Mouse (Mus musculus): Measurements from ENCODE around the gene Entpd6. TPM values are rescaled to one million over a fixed set of nuclear protein-coding genes. Genes with fewer than 3 reads are reported as not detected.

Entpd6 gene
- total and polyA plus RNA-seq, 2 experiments, result 3.9 to 8.4 TPM

DNA sequence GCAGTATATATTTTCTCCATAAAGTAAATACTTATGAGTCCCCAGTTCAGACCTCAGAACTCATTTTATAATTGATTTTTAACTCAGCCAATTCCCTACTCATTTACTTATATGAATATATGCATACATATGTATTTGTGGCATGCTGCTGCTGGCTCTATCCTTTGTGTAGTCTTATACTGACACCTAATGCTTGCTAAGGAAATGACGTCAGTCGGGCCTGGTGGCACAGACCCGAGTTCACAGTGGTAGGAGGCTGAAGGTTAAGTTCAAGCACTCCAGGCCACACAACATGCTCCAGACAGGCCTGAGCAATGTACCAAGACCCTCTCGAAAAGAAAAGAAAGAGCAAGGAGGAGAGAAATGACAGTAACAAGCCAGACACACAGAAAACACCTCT lies 7.4 kb upstream of the Entpd6 start:
- H3K27me3 ChIP-seq (ENCODE audit: control insufficient read depth, insufficient read depth, low read length), result no peaks in the 10 kb centered on the region
- no peaks in the 10 kb centered on the region for H3K4me1 ChIP-seq (ENCODE audit: control insufficient read depth, insufficient read depth, low read length)
- no peak overlapping the region for H3K4me3 ChIP-seq (ENCODE audit: insufficient read depth, low read depth, low read length)
- H3K9ac ChIP-seq (ENCODE audit: low read depth, low read length), result no peak overlapping the region
- WGBS, result 51% methylated on average over 4 of the region's 4 CpGs
- TF ChIP-seq POLR2A (IDR thresholded peaks at IDR 0.05; ENCODE audit: extremely low read depth, insufficient read depth, low read length) (no peak), CTCF (IDR thresholded peaks at IDR 0.05; ENCODE audit: low read depth, low read length) (no peak)
- DNase-seq (ENCODE audit: extremely low read depth, low read depth, low spot score), result no peak
- no peak overlapping the region for H3K27ac ChIP-seq (replicated peaks; ENCODE audit: insufficient read depth, low read depth, low read length)
- no peaks in the 10 kb centered on the region for H3K36me3 ChIP-seq (ENCODE audit: control insufficient read depth, insufficient read depth, low read length)
- no peaks in the 10 kb centered on the region for H3K79me2 ChIP-seq (ENCODE audit: control insufficient read depth, insufficient read depth, low read length)

DNA sequence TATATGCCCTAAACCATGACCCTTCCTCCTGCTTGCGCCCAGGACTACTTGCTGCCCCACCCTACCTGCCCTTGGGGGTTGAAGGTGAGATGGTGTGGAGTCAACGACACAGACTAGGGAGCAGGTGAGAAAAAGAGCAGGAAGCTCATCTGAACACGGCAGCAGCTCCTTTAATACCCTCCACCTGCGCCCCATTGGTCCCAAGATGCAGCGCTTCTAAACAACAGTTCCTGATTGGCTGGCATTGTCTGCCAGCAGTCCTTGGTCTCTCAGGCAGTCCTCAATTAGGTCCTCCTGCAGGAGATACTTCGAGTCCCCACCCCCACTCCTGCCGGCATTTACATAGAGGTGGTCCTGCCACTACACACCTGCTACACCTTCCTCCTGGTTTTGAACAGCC lies 3.8 kb upstream of the Entpd6 start:
- no peak for TF ChIP-seq CTCF (IDR thresholded peaks at IDR 0.05; ENCODE audit: low read depth, low read length)
- TF ChIP-seq POLR2A (IDR thresholded peaks at IDR 0.05; ENCODE audit: extremely low read depth, insufficient read depth, low read length), result no peak
- WGBS, result 64% methylated on average over 7 of the region's 7 CpGs
- H3K27me3 ChIP-seq (ENCODE audit: control insufficient read depth, insufficient read depth, low read length), result no peaks in the 10 kb centered on the region
- H3K9ac ChIP-seq (ENCODE audit: low read depth, low read length), result no peak overlapping the region
- DNase-seq (ENCODE audit: extremely low read depth, low read depth, low spot score), result no peak
- no peak overlapping the region for H3K4me3 ChIP-seq (ENCODE audit: insufficient read depth, low read depth, low read length)
- H3K79me2 ChIP-seq (ENCODE audit: control insufficient read depth, insufficient read depth, low read length), result no peaks in the 10 kb centered on the region
- H3K4me1 ChIP-seq (ENCODE audit: control insufficient read depth, insufficient read depth, low read length), result 0 out of 2 replicates have a peak, but pooled peaks cover 3% of the 10 kb centered on the region
- H3K27ac ChIP-seq (replicated peaks; ENCODE audit: insufficient read depth, low read depth, low read length), result no peak overlapping the region
- no peaks in the 10 kb centered on the region for H3K36me3 ChIP-seq (ENCODE audit: control insufficient read depth, insufficient read depth, low read length)

DNA sequence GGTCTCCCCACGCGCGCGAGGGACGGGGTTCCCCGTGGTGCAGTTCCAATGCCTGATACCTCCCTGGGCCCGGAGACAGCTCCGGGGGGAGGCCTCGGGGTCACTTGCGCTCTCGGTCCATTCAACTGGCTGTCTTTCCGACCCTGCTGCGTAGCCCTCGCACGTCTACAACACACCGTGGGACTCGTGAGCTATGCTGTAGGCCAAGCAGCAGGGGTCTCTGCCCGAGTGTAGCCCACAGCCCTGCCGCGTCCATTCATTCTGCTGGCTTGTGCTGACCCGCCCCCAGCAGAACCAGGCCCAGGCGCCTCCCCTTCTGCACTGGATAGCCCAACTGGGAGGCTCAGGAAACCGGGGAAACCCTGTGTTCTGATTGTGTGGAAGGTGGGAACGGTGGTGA lies 441 bp downstream of the Entpd6 start:
- H3K27ac ChIP-seq (replicated peaks; ENCODE audit: insufficient read depth, low read depth, low read length), result peak overlapping the region; percentile 32; the same call in 1 of the 2 replicates
- H3K36me3 ChIP-seq (ENCODE audit: control insufficient read depth, insufficient read depth, low read length), result no peaks in the 10 kb centered on the region
- H3K27me3 ChIP-seq (ENCODE audit: control insufficient read depth, insufficient read depth, low read length), result no peaks in the 10 kb centered on the region
- peak overlapping the region; percentile 71 for H3K4me3 ChIP-seq (ENCODE audit: insufficient read depth, low read depth, low read length)
- WGBS, result under 1% methylated on average over 24 of the region's 24 CpGs
- DNase-seq (ENCODE audit: extremely low read depth, low read depth, low spot score), result peak; percentile 6
- H3K9ac ChIP-seq (ENCODE audit: low read depth, low read length), result peak overlapping the region; percentile 82
- no peak for TF ChIP-seq CTCF (IDR thresholded peaks at IDR 0.05; ENCODE audit: low read depth, low read length)
- H3K4me1 ChIP-seq (ENCODE audit: control insufficient read depth, insufficient read depth, low read length), result 0 out of 2 replicates have a peak, but pooled peaks cover 3% of the 10 kb centered on the region
- no peaks in the 10 kb centered on the region for H3K79me2 ChIP-seq (ENCODE audit: control insufficient read depth, insufficient read depth, low read length)

DNA sequence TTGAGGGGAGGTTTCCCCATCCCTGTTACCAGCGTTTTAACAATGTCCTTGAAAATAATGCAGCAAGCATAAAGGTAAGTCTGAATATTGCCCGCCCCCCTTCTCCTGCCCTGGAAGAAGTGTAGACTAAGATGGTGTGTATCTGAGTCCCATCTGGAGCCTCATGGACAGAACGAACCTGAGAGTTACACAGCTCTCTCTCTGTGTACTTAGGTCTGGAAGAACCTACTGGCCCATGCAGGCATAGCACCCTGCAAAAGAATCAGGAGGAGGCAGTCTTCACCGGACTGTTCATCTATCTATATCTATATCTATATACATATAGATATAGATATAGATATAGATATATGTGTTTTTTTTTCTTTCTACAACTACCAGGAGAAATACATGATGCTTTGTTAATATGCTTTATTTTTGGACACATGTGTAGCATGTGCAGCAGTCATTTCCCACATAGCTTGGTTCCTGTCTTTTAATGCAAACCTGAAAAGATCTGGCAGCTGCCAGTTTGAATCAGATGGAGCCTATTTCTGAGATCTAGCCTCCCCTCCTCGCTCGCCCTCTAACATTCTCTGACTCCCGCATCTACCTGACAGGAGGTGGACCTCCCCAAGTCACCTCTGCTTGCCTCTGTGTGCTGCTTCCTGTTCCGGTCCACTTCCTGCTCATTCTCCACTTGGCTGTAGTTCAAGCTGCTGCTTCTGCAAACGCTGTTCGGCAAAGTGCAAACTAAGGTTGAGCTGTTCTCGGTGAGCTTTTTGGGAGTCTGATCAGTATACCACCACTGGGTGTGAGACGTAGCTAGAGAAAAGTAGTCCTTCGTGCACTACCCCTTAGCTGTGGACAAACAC lies 1.5 kb downstream of the Entpd6 start:
- TF ChIP-seq POLR2A (IDR thresholded peaks at IDR 0.05; ENCODE audit: extremely low read depth, insufficient read depth, low read length) (no peak), CTCF (IDR thresholded peaks at IDR 0.05; ENCODE audit: low read depth, low read length) (no peak; the same call in 1 of the 2 replicates)
- H3K79me2 ChIP-seq (ENCODE audit: control insufficient read depth, insufficient read depth, low read length), result no peaks in the 10 kb centered on the region
- 52% methylated on average over 13 of the region's 13 CpGs for WGBS
- H3K36me3 ChIP-seq (ENCODE audit: control insufficient read depth, insufficient read depth, low read length), result no peaks in the 10 kb centered on the region
- no peaks in the 10 kb centered on the region for H3K27me3 ChIP-seq (ENCODE audit: control insufficient read depth, insufficient read depth, low read length)
- peak; percentile 17 for DNase-seq (ENCODE audit: extremely low read depth, low read depth, low spot score)
- no peak overlapping the region for H3K4me3 ChIP-seq (ENCODE audit: insufficient read depth, low read depth, low read length)
- no peak overlapping the region for H3K9ac ChIP-seq (ENCODE audit: low read depth, low read length)
- H3K27ac ChIP-seq (replicated peaks; ENCODE audit: insufficient read depth, low read depth, low read length), result no peak overlapping the region
- 0 out of 2 replicates have a peak, but pooled peaks cover 3% of the 10 kb centered on the region for H3K4me1 ChIP-seq (ENCODE audit: control insufficient read depth, insufficient read depth, low read length)

DNA sequence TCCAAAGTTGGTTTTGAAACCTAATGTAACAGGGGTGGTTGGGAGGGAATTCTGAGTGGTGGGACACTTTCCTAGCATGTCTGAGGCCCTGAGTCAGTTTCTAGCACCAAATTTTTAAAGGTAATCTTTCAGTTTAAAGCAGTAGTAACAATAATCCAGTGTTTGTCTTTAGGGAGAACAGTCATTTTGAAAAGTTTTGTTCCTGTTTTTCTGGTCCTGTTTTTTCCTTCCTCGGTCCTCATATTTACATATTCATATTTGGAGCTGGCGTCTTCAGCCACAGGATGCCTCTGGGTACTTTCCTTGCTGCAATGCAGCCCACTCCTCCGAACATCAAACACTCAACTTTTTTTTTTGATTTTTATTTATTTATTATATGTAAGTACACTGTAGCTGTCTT lies 6.2 kb downstream of the Entpd6 start:
- 90% methylated on average over 3 of the region's 3 CpGs for WGBS
- Histone ChIP-seq H3K36me3 (ENCODE audit: control insufficient read depth, insufficient read depth, low read length) (peaks cover 4% of the 10 kb centered on the region; the same call in 1 of the 2 replicates), H3K27me3 (ENCODE audit: control insufficient read depth, insufficient read depth, low read length) (no peaks in the 10 kb centered on the region), H3K27ac (replicated peaks; ENCODE audit: insufficient read depth, low read depth, low read length) (no peak overlapping the region), H3K9ac (ENCODE audit: low read depth, low read length) (no peak overlapping the region), H3K4me1 (ENCODE audit: control insufficient read depth, insufficient read depth, low read length) (no peaks in the 10 kb centered on the region), H3K4me3 (ENCODE audit: insufficient read depth, low read depth, low read length) (no peak overlapping the region), H3K79me2 (ENCODE audit: control insufficient read depth, insufficient read depth, low read length) (no peaks in the 10 kb centered on the region)
- no peak for DNase-seq (ENCODE audit: extremely low read depth, low read depth, low spot score)
- TF ChIP-seq CTCF (IDR thresholded peaks at IDR 0.05; ENCODE audit: low read depth, low read length), result no peak
- no peak for TF ChIP-seq POLR2A (IDR thresholded peaks at IDR 0.05; ENCODE audit: extremely low read depth, insufficient read depth, low read length)

DNA sequence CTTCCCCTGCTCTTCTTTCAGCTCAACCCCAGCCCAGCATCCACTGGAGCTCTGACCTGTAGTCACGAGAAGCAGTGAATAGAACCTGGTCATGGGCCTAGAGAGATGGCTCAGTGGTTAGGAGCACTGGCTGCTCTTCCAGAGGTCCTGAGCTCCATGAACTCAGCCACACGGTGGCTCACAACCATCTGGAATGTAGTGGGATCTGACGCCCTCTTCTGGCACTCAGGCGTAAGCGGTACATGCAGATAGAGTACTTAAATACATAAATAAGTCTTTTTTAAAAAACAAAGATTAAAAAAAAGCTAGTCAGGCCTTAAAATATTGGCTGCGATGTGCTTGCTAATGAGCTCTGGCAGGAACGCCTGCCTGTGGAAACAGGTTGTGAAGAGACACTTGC lies 12.6 kb downstream of the Entpd6 start:
- H3K4me3 ChIP-seq (ENCODE audit: insufficient read depth, low read depth, low read length), result no peak overlapping the region
- peak; percentile 20; the same call in 1 of the 2 replicates for TF ChIP-seq CTCF (IDR thresholded peaks at IDR 0.05; ENCODE audit: low read depth, low read length)
- no peak for TF ChIP-seq POLR2A (IDR thresholded peaks at IDR 0.05; ENCODE audit: extremely low read depth, insufficient read depth, low read length)
- H3K79me2 ChIP-seq (ENCODE audit: control insufficient read depth, insufficient read depth, low read length), result no peaks in the 10 kb centered on the region
- H3K4me1 ChIP-seq (ENCODE audit: control insufficient read depth, insufficient read depth, low read length), result no peaks in the 10 kb centered on the region
- no peak overlapping the region for H3K9ac ChIP-seq (ENCODE audit: low read depth, low read length)
- peaks cover 8% of the 10 kb centered on the region for H3K36me3 ChIP-seq (ENCODE audit: control insufficient read depth, insufficient read depth, low read length)
- DNase-seq (ENCODE audit: extremely low read depth, low read depth, low spot score), result no peak
- no peak overlapping the region for H3K27ac ChIP-seq (replicated peaks; ENCODE audit: insufficient read depth, low read depth, low read length)
- WGBS, result 89% methylated on average over 7 of the region's 7 CpGs
- H3K27me3 ChIP-seq (ENCODE audit: control insufficient read depth, insufficient read depth, low read length), result no peaks in the 10 kb centered on the region

All from liver, adult 2 months (tissue).